Mouse (Mus musculus): ENCODE measurements at regions not wholly inside any gene's neighbourhood (a gene's known extent, or its start where the extent isn't known, plus 50 kb on each side); places are given as distances from the start of the nearest gene placed in this dataset.

- in situ Hi-C loops (cut with MboI): no loop called here
Observed at GRCm38 (mm10) chr7:114912109-114912508, 168.6 kb downstream of the Insc start.

GRCm38 (mm10) chr7:114922155-114922554, 178.7 kb downstream of the Insc start:
- in situ Hi-C loops (cut with MboI): no loop called here

GRCm38 (mm10) chr7:114933861-114934260, 190.4 kb downstream of the Insc start:
- in situ Hi-C loops (cut with MboI): loop anchor here (25.0 kb wide), 1 partner anchor 1103 kb away; the partner anchor contains the start of genes 1110004F10Rik and Sox6

- in situ Hi-C loops (cut with MboI): no loop called here
Observed at GRCm38 (mm10) chr7:114950759-114951158, 207.3 kb downstream of the Insc start.

GRCm38 (mm10) chr7:114963206-114963605, 219.7 kb downstream of the Insc start:
- in situ Hi-C loops (cut with MboI): no loop called here

GRCm38 (mm10) chr7:114965923-114966322, 222.4 kb downstream of the Insc start:
- in situ Hi-C loops (cut with MboI): no loop called here

GRCm38 (mm10) chr7:114986481-114986880, 243.0 kb downstream of the Insc start:
- in situ Hi-C loops (cut with MboI): no loop called here

- in situ Hi-C loops (cut with MboI): no loop called here
Observed at GRCm38 (mm10) chr7:114991255-114991654, 247.8 kb downstream of the Insc start.

GRCm38 (mm10) chr7:114992440-114992839, 248.9 kb downstream of the Insc start:
- in situ Hi-C loops (cut with MboI): no loop called here

- in situ Hi-C loops (cut with MboI): no loop called here
Observed at GRCm38 (mm10) chr7:115000796-115001524, 257.5 kb downstream of the Insc start.

- in situ Hi-C loops (cut with MboI): no loop called here
Observed at GRCm38 (mm10) chr7:115014253-115014998, 270.9 kb downstream of the Insc start.

- in situ Hi-C loops (cut with MboI): no loop called here
Observed at GRCm38 (mm10) chr7:115019369-115019958, 276.0 kb downstream of the Insc start.

- in situ Hi-C loops (cut with MboI): no loop called here
Observed at GRCm38 (mm10) chr7:115020023-115020422, 276.5 kb downstream of the Insc start.

GRCm38 (mm10) chr7:115025803-115026202, 282.3 kb downstream of the Insc start:
- in situ Hi-C loops (cut with MboI): no loop called here

GRCm38 (mm10) chr7:115027685-115028084, 284.2 kb downstream of the Insc start:
- in situ Hi-C loops (cut with MboI): no loop called here

GRCm38 (mm10) chr7:115033987-115034386, 290.5 kb downstream of the Insc start:
- in situ Hi-C loops (cut with MboI): no loop called here

- in situ Hi-C loops (cut with MboI): no loop called here
Observed at GRCm38 (mm10) chr7:115055527-115055926, 312.0 kb downstream of the Insc start.

- in situ Hi-C loops (cut with MboI): no loop called here
Observed at GRCm38 (mm10) chr7:115056992-115057645, 313.6 kb downstream of the Insc start.

GRCm38 (mm10) chr7:115057736-115058135, 314.2 kb downstream of the Insc start:
- in situ Hi-C loops (cut with MboI): no loop called here

GRCm38 (mm10) chr7:115060171-115060570, 316.7 kb downstream of the Insc start:
- in situ Hi-C loops (cut with MboI): no loop called here

GRCm38 (mm10) chr7:115062817-115063216, 319.3 kb downstream of the Insc start:
- in situ Hi-C loops (cut with MboI): no loop called here

GRCm38 (mm10) chr7:115067641-115068040, 324.1 kb downstream of the Insc start:
- in situ Hi-C loops (cut with MboI): no loop called here

Measured in mature B cell (primary cell).